Mouse (Mus musculus) heart, embryonic 14.5 days (tissue): Measurements from ENCODE around the gene Rps11. TPM values are rescaled to one million over a fixed set of nuclear protein-coding genes. Genes with fewer than 3 reads are reported as not detected.
A peak's percentile ranks its signal among the peaks of the same experiment; 100 is the strongest.
"Not testable (repeated sequence)": the region's sequence is repeated elsewhere in the genome, so short reads cannot be mapped to it uniquely, and the experiment has no call there.

ENCODE experiments used
- ATAC-seq: fragments of 200-750 bp; cut with Nextera tagmentation; 2 replicates; pipeline ENCODE4 v1.8.0; 2017; ENCODE audit warnings: low read depth, moderate TSS enrichment; ENCODE audit not compliant: insufficient number of reproducible peaks, insufficient read depth, low FRiP score
- H3K27ac ChIP-seq, 2 experiments: fragments of 200-500 bp in 1 of 2; fragments of 300-500 bp in 1 of 2; sonication (generic) in 1 of 2; replicated peaks in 1 of 2; 2 replicates each; pipeline ENCODE4 v1.5.1; 2012 to 2014; ENCODE audit warnings: low read depth in 2 of 2, low read length in 2 of 2, control low read depth in 1 of 2, mild to moderate bottlenecking in 1 of 2, mixed read lengths in 1 of 2; ENCODE audit not compliant: control insufficient read depth in 1 of 2, insufficient read depth in 1 of 2
- H3K27me3 ChIP-seq: fragments of 300-500 bp; sonication (generic); 2 replicates; pipeline ENCODE4 v1.6.1; 2014; ENCODE audit warnings: mild to moderate bottlenecking, low read length, control low read depth; ENCODE audit not compliant: control insufficient read depth, insufficient read depth
- H3K36me3 ChIP-seq: fragments of 300-500 bp; sonication (generic); 2 replicates; pipeline ENCODE4 v1.6.1; 2014; ENCODE audit warnings: mild to moderate bottlenecking, control low read depth, low read length, mixed read lengths; ENCODE audit not compliant: control insufficient read depth, insufficient read depth
- H3K4me1 ChIP-seq, 2 experiments: fragments of 200-500 bp in 1 of 2; fragments of 300-500 bp in 1 of 2; sonication (generic) in 1 of 2; 2 replicates each; pipeline ENCODE4 v1.6.1; 2012 to 2014; ENCODE audit warnings: low read length in 2 of 2, control low read depth in 1 of 2, mixed read lengths in 1 of 2; ENCODE audit not compliant: control insufficient read depth in 2 of 2, insufficient read depth in 2 of 2
- H3K4me2 ChIP-seq: fragments of 300-500 bp; sonication (generic); 2 replicates; pipeline ENCODE4 v1.6.1; 2014; ENCODE audit warnings: mild to moderate bottlenecking, low read length
- H3K4me3 ChIP-seq, 2 experiments: fragments of 200-500 bp in 1 of 2; fragments of 300-500 bp in 1 of 2; sonication (generic) in 1 of 2; 2 replicates each; pipeline ENCODE4 v1.5.1; 2012 to 2014; ENCODE audit warnings: low read length in 2 of 2, mild to moderate bottlenecking in 2 of 2, control low read depth in 1 of 2, low read depth in 1 of 2, moderate library complexity in 1 of 2; ENCODE audit not compliant: control insufficient read depth in 1 of 2, insufficient read depth in 1 of 2
- H3K9ac ChIP-seq: fragments of 300-500 bp; sonication (generic); 2 replicates; pipeline ENCODE4 v1.6.1; 2014; ENCODE audit warnings: mild to moderate bottlenecking, low read length
- H3K9me3 ChIP-seq: fragments of 300-500 bp; sonication (generic); 2 replicates; pipeline ENCODE4 v1.6.1; 2016; ENCODE audit warnings: low read length, control low read depth; ENCODE audit not compliant: control insufficient read depth
- WGBS: fragments of 180-500 bp; shearing (Covaris S2); extraction: QIAGEN DNeasy Blood & Tissue Kit; methylation state at CpG from one replicate; pipeline ENCODE4 v1.1.7; 2014; 5-methylcytosine and 5-hydroxymethylcytosine counted together
- polyA plus RNA-seq: library from polyadenylated mRNA; unstranded; fragments of >200 nt; fragmentation: Nextera tagmentation; extraction: Ambion mirVana; gene quantifications from 2 replicates; pipeline ENCODE4 v1.2.1, GENCODE M21; 2014

Rps11 gene
- polyA plus RNA-seq, 1 experiment from 2014 or later = 1,103 TPM

GRCm38 (mm10) chr7:45153586-45153985, 29.3 kb upstream of the Rps11 start:
- Histone ChIP-seq H3K9me3 (no peaks in the 10 kb centered on the region), H3K4me2 (peak overlapping the region; percentile 74), H3K27me3 (no peaks in the 10 kb centered on the region), H3K4me1 (peaks cover 4 to 9% of the 10 kb centered on the region in 2 experiments; a peak in 2 of 4 replicates), H3K9ac (peak overlapping the region; percentile 93), H3K36me3 (peaks cover 19% of the 10 kb centered on the region), H3K27ac (peak overlapping the region; percentile 78 to 96), H3K4me3 (peak overlapping the region; percentile 63 to 84)
- no peak for ATAC-seq
- 2% methylated on average over 5 of the region's 5 CpGs for WGBS

- Histone ChIP-seq H3K4me2 (peak overlapping the region; percentile 74; the same call in 1 of the 2 replicates), H3K36me3 (peaks cover 18% of the 10 kb centered on the region)
- H3K27ac ChIP-seq, H3K4me1 ChIP-seq, H3K9me3 ChIP-seq, ATAC-seq, H3K4me3 ChIP-seq, H3K27me3 ChIP-seq, H3K9ac ChIP-seq: not testable (repeated sequence)
- 96% methylated on average over 2 of the region's 2 CpGs for WGBS
These were observed 28.8 kb upstream of the Rps11 start for GRCm38 (mm10) chr7:45153052-45153451.

GRCm38 (mm10) chr7:45151303-45151702, 27.1 kb upstream of the Rps11 start:
- 55% methylated on average over 11 of the region's 11 CpGs for WGBS
- H3K36me3 ChIP-seq = peaks cover 17% of the 10 kb centered on the region
- H3K27me3 ChIP-seq = no peaks in the 10 kb centered on the region
- peaks cover 4 to 9% of the 10 kb centered on the region in 2 experiments; a peak in 2 of 4 replicates for H3K4me1 ChIP-seq
- no peak overlapping the region for H3K4me2 ChIP-seq
- no peak overlapping the region for H3K27ac ChIP-seq
- H3K9me3 ChIP-seq = no peaks in the 10 kb centered on the region
- no peak overlapping the region for H3K9ac ChIP-seq
- ATAC-seq = no peak
- no peak overlapping the region for H3K4me3 ChIP-seq

- H3K4me3 ChIP-seq = no peak overlapping the region
- ATAC-seq = no peak
- peaks cover 4 to 9% of the 10 kb centered on the region in 2 experiments; a peak in 2 of 4 replicates for H3K4me1 ChIP-seq
- no peak overlapping the region for H3K4me2 ChIP-seq
- no peaks in the 10 kb centered on the region for H3K27me3 ChIP-seq
- H3K27ac ChIP-seq = no peak overlapping the region
- H3K9ac ChIP-seq = no peak overlapping the region; the same call in 1 of the 2 replicates
- no peaks in the 10 kb centered on the region for H3K9me3 ChIP-seq
- peaks cover 25% of the 10 kb centered on the region for H3K36me3 ChIP-seq
- 63% methylated on average over 4 of the region's 4 CpGs for WGBS
These were observed 26.1 kb upstream of the Rps11 start for GRCm38 (mm10) chr7:45150321-45150720.

DNA sequence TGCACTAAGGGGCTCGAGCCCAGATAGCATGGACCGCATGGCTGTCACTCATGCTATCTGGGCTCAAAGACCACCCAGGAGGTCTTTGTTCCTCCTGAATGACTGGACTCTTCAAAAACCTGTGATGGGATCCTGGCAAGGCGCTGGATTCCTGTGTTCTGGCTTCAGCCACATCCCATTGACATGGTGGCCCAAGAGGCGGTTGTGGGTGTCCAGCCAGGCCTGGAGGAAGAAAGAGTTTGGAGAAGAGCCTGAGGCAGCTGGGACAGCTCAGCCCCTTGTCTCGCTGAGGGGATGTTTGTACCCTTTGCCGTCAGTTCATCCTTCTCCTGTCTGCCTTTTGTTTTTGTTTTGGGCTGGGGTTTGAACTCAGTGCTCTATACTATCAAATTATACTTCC, 25.3 kb upstream of the Rps11 start:
- Histone ChIP-seq H3K4me2 (no peak overlapping the region), H3K27me3 (no peaks in the 10 kb centered on the region), H3K9ac (no peak overlapping the region), H3K36me3 (peaks cover 33% of the 10 kb centered on the region), H3K9me3 (no peaks in the 10 kb centered on the region), H3K27ac (no peak overlapping the region), H3K4me3 (no peak overlapping the region), H3K4me1 (peaks cover 0 to 4% of the 10 kb centered on the region in 2 experiments; a peak in 1 of 4 replicates)
- no peak for ATAC-seq
- 63% methylated on average over 6 of the region's 6 CpGs for WGBS

DNA sequence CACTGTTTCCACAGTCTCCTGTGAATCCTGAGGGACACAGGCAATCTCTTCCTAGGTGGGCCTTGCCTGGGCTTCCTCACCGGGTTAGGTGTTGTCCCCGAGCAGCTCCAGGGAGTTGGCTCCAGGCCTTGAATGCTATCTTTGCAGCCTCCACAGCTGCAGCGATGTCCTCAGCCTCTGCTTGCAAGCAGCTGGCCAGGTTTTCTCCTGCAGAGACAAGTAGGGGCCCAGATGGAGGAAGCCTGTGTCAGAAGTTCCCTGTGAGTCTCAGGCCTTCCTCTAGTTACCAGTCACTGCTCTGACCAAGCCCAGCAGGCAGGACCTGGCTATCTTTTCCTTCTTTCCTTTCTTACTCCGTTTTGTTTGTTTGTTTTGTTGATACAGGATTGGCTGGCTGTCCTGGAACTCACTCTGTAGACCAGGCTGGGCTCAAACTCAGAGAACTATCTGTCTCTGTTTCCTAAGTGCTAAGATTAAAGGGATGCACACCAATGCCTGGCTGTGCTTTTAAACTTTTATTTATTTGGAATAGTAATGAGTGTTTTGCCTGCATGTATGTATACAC, 24.4 kb upstream of the Rps11 start:
- Histone ChIP-seq H3K9me3 (no peaks in the 10 kb centered on the region), H3K4me3 (no peak overlapping the region), H3K4me2 (no peak overlapping the region), H3K36me3 (peaks cover 41% of the 10 kb centered on the region), H3K9ac (no peak overlapping the region), H3K4me1 (peaks cover 0 to 4% of the 10 kb centered on the region in 2 experiments; a peak in 1 of 4 replicates), H3K27ac (peak overlapping the region in 1 of 2 experiments; percentile 9; a peak in 1 of 4 replicates), H3K27me3 (no peaks in the 10 kb centered on the region)
- 36% methylated on average over 4 of the region's 4 CpGs for WGBS
- no peak for ATAC-seq

DNA sequence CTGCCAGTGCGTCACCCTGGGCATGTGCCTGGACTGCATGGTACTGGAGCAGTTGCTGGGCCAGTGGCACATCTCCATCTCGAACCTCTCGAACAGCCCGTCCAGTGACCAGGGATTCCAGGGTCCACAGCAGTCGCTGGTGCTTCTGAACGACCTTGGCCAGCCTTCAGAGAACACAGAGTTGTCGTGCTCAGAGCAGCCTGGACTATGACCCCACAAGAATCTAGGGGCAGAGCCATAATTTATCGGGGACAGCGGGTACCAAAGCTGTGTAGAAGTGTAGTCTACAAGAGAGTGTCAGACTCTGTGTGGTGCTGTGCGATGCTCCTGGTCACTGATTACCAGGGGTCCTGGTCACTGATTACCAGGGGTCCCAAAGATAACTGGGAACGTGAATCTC, 23.7 kb upstream of the Rps11 start:
- Histone ChIP-seq H3K4me1 (no peaks in the 10 kb centered on the region), H3K27ac (no peak overlapping the region), H3K9me3 (no peaks in the 10 kb centered on the region), H3K9ac (no peak overlapping the region), H3K4me3 (no peak overlapping the region), H3K36me3 (peaks cover 48% of the 10 kb centered on the region), H3K4me2 (no peak overlapping the region), H3K27me3 (no peaks in the 10 kb centered on the region)
- WGBS = 74% methylated on average over 11 of the region's 11 CpGs
- no peak for ATAC-seq

DNA sequence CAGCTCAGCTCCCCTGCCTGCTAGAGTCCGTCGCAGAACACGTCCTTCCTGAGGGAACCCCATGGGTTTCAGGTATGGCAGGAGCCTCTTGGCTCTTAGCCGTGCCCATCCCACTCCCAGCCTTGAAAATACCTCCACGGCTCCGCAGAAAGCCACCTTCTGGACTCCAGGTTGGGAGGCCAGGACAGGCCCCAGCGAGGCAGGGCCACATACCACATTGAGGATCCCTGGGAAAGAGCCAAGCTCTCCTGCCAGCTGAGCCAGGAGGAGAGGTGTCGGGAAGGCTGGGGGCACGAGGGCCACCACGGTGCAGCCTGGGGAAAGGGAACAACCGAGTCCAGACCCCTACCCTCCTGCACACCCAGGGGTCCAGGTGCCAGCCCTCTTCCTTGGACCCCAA, 23.0 kb upstream of the Rps11 start:
- Histone ChIP-seq H3K27ac (no peak overlapping the region), H3K4me3 (no peak overlapping the region), H3K4me1 (no peaks in the 10 kb centered on the region), H3K4me2 (no peak overlapping the region), H3K36me3 (peaks cover 53% of the 10 kb centered on the region), H3K9me3 (no peaks in the 10 kb centered on the region), H3K9ac (no peak overlapping the region), H3K27me3 (no peaks in the 10 kb centered on the region)
- ATAC-seq = no peak
- 90% methylated on average over 11 of the region's 11 CpGs for WGBS
